Mouse (Mus musculus): ENCODE data around the gene Tnnc2.
A peak's percentile ranks its signal among the peaks of the same experiment; 100 is the strongest.

Gene Tnnc2

DNA sequence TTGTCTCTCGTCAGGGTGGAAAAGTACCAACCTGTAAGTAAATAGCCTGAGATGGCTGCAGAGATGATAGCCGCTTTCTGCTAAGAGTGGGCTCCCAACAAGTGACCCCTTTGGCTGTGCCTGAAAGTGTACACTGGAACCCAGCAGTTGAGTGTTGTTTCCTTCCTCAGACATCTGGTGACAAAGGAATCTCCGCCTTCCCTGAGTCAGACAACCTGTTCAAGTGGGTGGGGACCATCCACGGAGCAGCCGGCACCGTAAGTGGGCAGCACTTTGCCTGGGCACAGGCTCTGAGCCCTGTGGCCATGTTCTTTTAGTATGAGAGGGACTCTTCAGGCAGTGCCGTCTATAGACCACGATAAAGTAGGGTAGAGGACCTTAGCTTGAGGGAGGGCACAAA, 8.6 kb downstream of the Tnnc2 start:
- DNase-seq, result no peak

DNA sequence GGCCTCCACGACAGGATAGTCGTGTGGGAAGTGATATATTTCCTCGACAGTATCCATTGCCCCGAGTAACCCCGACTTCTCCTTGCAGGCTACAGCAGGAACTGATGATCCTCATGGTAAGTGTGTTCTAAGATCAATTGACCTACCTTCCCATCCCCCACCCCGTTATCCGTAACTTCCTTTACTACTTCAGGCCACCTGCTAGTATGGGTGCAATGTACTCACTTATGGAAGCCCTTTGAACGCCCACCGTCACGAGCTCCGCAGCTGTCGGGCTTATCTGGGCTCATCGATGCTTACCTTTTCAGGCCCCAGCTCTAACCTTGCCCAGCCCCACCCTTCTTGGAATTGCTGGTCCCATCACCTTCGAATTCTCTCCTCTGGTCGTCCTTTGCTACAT, 9.5 kb downstream of the Tnnc2 start:
- DNase-seq, result no peak

DNA sequence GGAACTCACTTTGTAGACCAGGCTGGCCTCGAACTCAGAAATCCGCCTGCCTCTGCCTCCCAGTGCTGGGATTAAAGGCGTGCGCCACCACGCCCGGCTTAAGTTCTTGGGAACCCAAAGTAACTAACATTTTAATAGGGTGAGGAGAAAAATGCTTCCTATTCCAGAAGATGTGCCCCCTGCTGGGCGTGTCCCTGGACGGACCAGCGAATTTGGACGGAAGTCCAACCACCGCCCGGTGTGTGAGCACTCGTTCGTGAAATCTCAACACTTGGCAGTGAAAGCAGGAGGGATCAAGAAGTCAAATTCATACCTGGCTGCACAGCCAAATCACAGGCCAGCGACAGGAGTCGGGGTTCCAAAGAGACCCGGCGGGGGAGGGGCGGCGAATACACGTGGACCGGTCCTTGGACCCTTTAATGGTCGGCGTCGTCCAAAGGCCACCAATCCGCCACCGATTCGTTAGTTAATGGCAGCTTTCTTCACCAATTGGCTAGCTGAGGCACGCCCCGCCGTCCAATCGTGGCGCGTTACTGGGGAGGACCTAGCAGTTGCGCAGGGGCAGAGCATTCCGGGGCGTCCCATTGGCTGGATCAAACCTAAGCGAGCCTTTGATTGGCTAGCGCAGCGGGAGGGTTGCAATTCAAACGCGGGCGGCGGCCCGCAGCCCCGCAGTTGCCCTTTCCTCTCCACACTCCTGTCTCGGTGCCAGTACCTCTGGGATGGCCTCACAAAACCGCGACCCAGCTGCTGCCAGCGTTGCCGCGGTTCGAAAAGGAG, 10.3 kb downstream of the Tnnc2 start, which contains the start of gene Ube2c:
Ube2c (plus strand) TSS at position 641 of the 780 bp plus-strand sequence.
- peak; percentile 99 for DNase-seq

DNA sequence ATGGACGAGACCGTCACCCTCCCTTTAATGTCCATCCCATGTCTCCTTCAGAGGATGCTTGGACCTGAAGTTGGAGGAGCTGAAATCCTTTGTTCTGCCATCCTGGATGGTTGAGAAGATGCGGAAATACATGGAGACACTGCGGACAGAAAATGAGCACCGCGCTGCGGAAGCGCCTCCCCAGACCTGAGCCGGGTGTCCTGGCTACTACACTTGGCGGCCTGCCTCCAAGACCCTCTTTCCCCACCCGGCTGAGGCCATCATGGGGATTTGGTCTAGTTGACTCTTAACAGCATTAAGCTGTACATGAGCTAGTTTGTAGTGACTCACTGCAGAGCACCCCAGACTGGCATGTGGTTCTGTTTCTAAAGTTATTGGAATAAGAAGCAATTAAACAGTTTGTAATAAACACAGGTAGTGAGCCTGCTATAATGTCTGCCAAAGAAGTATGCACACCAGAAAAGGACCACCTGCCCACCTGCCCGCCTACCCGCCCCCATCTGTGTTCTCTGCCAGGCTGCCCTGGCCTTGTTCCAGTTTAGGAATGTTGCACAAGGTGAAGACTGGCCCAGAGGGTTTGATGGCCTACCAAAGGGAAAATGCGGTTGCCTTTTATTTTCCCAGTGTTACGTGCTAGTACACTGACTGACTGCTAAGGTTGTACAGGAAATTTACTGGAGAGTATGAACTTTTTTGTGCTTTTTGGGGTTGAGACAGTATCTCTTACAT, 11.8 kb downstream of the Tnnc2 start:
- DNase-seq, result no peak

DNA sequence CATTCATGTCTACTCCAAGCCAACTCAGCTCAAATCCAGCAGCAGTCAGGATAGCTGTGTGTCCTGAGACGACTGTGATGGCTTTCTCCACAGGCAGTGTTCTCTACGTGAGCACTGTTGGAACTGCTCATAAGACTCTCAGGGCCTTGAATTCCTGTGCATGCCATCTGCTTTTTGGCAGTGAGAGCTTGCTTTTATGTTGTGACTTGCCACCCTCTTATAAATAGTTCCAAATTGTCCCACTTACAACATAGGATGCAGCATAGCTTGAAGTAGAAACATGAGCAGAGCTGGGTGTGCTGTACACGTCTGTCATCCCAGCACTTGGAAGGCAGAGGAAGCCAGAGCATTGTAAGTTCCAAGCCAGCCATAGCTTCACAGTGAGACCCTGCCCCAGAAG, 13.9 kb downstream of the Tnnc2 start:
- no peak for DNase-seq

DNA sequence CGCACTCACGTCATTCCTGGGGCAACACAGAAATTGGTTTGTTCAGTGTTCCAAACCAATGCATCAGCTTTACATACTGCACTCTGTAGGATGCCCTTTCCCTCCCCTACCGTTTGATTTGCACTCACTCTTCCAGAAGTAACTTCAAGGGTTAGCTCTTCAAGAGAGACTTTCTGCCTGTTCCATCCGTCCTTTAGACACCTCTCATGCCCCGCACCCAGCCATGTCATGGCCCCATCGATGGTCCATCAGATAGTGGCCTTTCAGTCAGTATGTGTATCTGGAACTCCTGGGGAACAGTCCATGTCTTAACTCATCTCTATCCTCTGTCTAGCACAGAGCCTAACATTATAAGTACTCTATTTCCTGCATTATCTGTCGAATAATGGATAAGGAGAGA, 17.2 kb downstream of the Tnnc2 start:
- DNase-seq, result no peak

DNA sequence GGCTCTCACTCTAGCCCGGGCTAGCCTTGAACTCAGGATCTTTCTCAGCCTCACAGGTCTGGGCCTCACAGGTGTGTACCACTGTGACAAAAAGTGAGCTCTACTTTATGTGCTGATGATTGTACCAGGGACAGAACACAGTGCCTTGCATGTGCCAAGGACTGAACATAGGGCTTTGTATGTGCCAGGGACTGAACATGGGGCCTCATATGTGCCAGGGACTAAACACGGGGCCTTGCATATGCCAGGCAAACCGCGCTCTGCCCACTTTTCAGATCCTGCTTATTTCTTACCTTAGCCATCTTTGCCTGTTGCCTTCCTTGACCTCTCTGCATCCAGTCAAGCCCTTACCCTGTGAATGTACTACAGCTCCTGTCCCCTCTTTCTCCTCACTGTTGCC, 17.8 kb downstream of the Tnnc2 start:
- no peak for DNase-seq

DNA sequence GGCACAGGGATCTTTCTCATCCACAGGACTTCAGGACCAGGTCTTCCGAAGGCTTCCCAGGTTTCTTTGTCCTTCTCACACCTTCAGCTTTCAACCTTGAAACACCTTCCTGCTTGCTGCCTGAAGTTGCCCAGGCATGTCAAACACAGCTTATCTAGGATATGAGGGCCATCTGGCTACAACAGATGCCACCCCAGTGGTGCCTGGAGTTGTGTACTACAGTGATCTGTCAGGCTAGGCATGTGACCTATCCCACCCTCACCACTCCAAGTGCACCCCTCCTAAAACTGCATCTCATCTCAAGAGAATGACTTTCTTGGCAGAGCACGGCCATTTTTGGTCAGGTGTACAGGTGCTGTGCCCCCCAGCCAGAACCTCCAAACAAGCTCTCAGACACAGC, 18.3 kb downstream of the Tnnc2 start:
- no peak for DNase-seq

DNA sequence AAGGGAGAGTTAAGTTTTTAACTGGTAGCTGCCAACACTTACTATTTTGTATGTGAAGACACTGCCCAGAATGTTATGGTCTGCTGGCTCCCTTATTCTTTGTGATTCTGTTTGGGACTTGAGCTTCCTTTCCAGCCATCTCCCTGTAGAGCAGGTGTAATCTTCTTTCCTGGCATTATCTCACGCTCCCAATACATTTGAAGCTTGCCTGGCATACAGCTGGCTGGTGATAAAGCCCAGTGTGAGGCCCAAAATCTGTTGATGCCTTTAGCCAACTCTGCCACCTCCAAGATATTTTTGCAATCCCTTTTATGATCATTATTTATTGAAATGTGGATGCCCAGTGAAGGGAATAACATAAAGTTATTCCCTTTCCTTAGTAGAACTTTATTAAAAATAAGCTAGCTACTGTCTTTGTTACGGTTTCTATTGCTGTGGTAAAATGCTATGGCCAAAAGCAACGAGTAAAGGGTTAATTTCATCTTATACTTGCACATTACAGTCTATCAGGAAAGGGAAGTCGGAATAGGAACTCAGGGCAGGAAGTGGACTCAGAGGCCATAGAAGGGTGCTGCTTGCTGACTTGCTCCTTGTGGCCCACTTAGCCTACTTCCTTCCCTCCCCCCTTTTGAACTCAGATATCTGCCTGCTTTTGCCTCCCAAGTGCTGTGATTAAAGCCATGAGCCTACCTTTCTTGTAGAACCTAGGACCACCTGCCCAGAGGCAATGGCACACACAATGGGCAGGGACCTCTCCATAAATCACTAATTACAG, 19.5 kb downstream of the Tnnc2 start:
- no peak for DNase-seq

DNA sequence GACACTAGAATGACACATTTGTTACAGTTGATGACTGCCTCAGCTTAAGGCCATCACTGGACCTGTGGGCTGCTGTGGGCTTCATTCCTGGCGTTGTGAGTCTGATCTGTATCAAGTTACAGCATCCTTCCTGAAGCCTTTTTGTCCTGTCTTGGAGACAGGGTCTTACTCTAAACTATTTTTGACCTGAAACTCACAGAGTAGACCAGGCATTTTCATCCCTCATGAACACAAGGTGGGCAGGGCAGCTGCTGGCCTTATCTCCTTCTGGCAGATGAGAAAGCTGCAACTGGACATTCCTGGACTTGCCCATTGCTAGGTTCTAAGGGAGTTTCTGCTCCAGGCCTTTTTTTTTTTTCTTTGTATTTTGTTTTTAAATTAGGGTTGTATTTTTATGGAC, 21.1 kb downstream of the Tnnc2 start:
- no peak for DNase-seq

DNA sequence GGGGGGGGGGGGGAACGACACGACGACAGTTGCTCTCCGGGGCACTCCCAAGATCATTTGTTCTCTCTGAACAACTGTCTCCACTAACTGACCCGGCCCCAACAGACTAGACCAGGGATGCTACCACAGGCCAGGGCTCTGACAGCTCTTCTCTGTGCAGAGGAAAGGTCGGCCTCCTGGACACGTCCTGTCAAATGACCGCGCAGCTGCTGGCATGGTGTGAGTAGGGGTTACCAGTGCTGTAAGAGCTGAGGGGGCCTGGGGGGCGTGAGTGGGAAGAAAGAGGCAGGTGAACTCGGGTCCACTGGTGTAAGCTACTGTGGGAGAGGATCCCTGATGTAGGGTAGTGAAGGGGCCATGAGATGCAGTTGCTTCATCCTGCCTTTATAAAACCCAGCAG, 21.9 kb downstream of the Tnnc2 start:
- DNase-seq, result no peak

DNA sequence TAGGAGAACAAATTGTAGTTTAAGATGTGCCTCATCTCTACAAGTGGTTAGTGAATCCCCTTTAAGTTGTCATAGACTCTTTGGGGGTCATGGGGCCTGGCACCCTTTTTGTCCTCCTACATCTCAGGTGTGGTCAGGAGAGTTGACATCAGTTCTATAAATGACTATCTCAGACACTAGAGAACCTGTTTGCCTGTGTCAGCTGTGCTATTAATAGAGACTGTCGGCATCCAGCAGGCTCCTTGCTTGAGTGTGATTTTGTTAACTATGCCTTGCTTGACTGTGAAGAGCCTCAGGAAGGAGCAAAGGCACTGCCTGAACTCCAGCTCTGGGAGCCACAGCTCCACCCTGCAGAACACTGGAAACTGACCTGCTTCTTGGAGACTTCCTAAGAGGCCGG, 25.0 kb downstream of the Tnnc2 start:
- no peak for DNase-seq

DNA sequence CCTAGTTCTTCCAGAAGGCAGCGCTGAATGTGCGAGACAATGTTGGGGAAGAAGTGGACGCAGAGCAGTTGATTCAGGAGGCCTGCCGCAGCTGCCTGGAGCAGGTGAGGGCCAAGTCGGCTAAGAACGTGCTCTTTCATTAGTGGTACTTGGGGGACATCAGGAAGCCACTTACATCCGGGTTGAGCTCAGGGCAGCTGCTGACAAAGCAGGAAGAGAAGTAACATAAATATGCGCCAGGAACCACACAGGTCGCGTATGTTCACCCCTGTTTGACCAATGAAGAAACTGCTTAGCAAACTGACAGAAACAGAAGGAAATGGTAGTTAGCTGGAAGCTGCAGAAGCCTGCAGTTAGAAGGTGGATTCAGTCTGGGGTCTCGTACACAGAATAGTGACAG, 25.7 kb downstream of the Tnnc2 start:
- no peak for DNase-seq

DNA sequence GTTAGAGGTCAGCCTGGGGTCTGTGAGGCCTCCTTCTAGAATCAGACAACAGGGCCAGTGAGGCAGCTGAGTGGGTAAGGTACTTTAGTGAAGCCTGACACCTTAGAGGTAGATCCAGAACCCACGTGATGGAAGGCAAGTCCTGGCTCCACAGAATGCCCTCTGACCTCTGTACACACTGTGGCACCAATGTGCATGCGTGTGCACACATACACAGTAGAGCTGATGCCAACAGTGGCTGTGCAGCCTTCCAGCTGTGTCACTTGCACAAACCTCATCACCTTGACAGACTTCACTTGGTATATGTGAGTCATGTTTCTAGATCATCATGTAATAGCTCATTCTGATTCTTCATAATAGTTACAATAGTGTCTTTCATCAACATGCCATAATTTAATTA, 27.3 kb downstream of the Tnnc2 start:
- no peak for DNase-seq

DNA sequence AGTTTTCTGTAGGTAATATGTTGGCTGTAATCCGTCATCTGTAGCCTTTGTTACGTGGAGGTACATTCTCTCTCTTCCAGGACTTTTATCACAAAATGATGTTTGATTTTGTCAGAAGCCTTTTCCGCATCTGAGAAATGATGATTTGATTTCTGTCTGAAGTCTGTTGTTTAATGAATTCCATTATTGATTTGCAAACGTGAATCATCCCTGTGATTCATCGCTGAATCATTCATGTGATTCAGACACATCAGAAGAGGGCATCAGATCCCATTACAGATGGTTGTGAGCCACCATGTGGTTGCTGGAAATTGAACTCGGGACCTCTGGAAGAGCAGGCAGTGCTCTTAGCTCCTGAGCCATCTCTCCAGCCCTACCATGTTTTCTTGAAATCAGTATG, 30.8 kb downstream of the Tnnc2 start:
- no peak for DNase-seq

DNA sequence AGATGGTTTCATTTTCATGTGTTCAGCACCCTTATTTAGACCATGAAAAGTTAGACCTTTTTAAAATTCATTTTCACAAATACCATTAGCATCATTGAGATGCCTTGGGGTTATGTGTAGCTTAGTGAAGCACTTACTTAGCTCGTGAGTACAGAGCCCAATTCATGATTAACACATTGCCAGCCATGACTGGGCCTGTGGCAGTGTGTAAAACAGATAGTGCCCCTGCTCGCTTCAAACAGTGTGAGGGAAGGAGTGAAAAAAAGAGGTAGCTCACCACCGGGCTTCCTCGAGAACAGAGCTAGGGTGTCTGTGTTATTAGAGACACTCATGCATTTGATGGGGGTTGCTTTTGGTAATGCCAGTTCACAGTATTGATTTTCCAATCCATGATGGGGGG, 31.6 kb downstream of the Tnnc2 start:
- no peak for DNase-seq

DNA sequence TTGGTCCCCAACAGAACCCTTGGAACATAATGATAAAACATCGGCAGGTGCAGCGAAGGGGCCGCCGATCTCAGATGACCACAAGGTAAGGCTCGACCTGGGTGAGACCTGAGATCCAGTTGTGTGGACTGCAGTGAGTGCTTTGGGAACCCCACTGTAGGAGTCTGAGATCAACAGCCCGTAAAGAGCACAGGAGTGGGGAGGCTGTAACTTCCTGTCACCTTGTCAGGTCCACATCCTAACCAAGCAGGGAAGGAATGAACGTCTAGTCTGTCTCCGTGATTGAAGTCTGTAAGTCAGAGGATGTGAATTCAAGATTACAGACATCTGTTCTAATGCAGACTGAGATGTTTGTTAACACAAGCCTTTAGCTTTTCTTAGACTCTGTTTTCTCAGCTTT, 33.1 kb downstream of the Tnnc2 start:
- DNase-seq, result no peak

DNA sequence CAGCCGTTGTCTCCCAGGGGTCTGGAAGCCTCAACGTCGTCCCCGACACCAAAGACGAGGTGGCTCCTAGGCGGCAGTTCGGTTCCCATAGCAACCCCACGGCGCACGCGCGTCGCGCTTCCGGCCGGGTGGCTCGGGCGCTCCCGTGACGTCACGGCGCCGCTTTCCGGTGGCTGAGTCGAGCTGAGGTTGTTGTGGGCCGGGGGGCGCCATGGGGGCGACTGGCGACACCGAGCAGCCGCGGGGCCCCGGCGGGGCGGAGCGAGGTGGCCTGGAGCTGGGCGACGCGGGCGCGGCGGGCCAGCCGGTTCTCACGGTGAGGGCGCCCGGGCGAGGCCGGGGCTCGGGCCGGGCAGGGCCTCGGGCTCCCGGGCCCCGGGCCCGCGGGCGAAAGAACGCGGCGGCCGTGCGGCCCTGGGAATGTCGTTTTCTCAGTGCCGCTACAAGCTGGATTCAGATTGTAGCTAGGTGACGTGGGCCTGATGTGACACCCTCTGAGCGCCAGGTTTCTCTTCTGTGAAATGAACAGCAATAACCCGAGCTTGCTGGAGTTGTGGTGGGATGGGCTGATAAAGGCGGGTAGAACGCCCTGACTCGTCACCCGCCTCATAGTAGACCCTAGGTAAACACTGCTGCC, 33.8 kb downstream of the Tnnc2 start, which contains the start of the genes Wfdc3 and Dnttip1:
Wfdc3 (minus strand) TSS at position 89 of the 637 bp plus-strand sequence.
Dnttip1 (plus strand) TSS at position 141 of the 637 bp plus-strand sequence.
- peak; percentile 90 to 93 for DNase-seq

DNA sequence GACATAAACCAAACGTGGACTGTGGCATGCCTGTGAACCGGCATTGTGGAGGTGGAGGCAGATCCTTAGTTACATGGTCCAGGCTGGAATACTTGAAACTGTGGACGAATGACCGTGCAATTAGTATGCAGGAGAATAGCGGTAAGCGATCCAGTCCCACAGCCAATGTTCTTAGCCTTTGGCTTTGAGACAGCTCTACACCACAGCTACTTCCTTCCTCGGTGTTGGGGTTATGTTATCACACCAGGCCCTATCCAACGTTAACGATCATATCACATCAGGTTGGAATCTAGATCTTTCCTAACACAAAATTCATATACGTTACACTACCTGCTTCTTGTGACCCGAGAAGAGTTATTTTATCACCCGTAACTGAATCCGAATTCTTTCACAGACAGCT, 34.8 kb downstream of the Tnnc2 start:
- no peak for DNase-seq

DNA sequence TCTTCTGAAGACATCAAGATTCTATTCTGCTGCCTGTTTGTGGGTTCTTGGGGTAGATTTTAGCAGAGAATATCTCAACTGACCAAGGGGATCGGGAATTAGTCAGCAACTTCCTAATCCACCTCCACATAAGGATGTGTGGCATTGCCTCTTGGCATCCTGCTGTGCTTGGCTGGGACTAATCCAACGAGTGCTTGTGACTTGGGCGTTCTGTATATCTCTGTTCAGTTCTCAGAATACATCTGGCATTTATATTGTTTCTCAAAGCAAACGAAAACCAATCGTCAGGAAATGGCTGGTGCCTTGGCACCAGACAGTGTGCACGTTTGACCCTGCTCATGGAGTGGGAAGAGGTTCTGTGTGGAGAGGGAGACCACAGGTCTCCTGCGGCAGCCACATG, 39.9 kb downstream of the Tnnc2 start:
- DNase-seq, result no peak

DNA sequence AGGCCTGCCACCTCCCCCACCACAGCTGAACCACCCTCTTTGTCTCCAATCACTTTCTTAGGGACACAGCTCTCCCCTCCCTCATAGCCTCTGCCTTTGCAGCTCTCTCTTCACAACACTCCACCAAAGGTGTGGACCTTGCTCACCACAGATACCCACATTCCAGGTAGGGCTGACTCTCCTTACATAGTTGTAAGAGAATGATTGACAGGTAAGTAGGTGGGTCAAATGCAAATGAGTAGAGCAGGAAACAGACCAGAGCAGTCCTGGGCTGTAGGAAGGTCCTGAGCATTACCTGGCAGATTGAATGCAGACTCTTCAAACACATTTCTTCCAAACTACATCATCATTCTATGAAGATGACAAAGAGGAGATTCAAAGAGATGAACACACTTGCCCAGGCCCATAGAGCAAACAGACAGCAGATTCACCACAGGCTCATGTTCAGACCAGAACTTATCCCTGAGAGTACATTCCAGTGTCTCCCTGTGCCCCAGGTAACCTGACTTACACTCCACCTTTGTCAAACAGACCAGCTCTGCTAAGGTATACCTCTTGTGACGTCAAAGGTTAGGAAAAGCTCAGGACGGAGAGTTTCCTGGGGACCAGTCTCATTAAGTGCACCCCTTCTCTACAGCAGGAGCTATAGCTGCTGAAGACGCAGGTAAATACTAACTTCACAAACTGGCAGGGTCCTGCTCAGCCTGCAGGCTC, 42.2 kb downstream of the Tnnc2 start:
- DNase-seq, result no peak

DNA sequence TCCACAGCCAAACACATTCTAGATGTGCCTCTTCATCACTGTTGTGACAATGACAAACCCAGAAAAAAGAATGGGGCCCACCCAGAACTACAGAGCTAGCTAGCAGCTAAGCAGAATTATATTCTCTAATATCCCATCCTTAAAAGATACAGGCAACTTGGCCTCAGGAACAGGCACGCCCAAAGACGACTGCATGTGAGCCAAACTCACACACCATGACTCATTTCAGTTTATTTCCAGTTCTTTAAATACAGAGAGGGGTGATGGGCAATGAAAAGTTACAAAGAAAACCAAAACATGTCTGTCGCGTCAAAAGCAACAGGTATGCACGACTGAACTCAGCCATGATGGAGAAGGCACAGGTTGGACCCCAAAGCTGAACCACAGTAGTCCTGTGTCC, 44.3 kb downstream of the Tnnc2 start:
- no peak for DNase-seq

Measured in lung, adult 18-20 months (tissue).